Mouse (Mus musculus): Measurements from ENCODE around the gene Setd1a. TPM values are rescaled to one million over a fixed set of nuclear protein-coding genes. Genes with fewer than 3 reads are reported as not detected.

Gene Setd1a
- polyA plus RNA-seq, 1 experiment from 2014 or later: 16.5 TPM

DNA sequence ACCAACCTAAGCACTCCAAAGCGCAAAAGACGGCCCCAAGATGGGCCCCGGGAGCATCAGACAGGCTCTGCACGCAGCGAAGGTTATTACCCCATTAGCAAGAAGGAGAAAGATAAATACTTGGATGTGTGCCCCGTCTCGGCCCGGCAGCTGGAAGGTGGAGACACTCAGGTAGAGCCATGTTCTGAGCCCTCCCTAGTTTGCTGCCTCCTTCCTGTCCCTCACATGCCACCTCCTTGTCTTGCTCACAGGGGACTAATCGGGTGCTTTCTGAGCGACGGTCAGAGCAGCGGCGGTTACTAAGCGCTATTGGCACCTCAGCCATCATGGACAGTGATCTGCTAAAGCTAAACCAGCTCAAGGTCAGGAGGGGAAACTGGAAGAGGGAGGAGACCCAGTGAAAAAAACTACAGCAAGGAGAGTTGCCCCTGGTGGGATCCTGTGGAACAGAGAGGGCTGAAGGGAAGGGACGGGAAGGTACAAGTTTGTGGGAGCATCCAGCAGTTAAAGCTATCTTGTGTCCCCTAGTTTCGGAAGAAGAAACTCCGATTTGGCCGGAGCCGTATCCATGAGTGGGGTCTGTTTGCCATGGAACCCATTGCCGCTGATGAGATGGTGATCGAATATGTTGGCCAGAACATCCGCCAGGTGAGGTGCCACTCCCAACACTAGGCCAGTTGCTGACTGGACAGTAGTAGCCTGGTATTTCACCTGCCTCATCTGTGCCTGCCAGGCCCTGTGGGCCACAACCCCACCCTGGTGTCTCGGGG, 20.8 kb downstream of the Setd1a start:
- no peak overlapping the region for H3K9ac ChIP-seq (ENCODE audit: low read length)
- H3K27me3 ChIP-seq (ENCODE audit: control insufficient read depth, insufficient read depth, low read length): no peaks in the 10 kb centered on the region
- H3K4me1 ChIP-seq (ENCODE audit: control insufficient read depth in 2 of 2, insufficient read depth in 2 of 2, low read length in 2 of 2): peaks cover 2 to 5% of the 10 kb centered on the region in 2 experiments; a peak in 1 of 4 replicates
- H3K4me3 ChIP-seq (ENCODE audit: control insufficient read depth in 1 of 2, insufficient read depth in 1 of 2, low read depth in 1 of 2, low read length in 2 of 2): no peak overlapping the region
- WGBS: 91% methylated on average over 23 of the region's 23 CpGs
- no peak overlapping the region for H3K4me2 ChIP-seq (ENCODE audit: low read length)
- no peaks in the 10 kb centered on the region for H3K9me3 ChIP-seq (ENCODE audit: control insufficient read depth, low read length)
- ATAC-seq (ENCODE audit: insufficient number of reproducible peaks, insufficient read depth, low FRiP score, low read depth): no peak
- peaks cover 83% of the 10 kb centered on the region for H3K36me3 ChIP-seq (ENCODE audit: control insufficient read depth, insufficient read depth, low read length)
- H3K27ac ChIP-seq (replicated peaks in 1 of 2; ENCODE audit: control insufficient read depth in 1 of 2, insufficient read depth in 1 of 2, low read depth in 2 of 2, low read length in 2 of 2): no peak overlapping the region

DNA sequence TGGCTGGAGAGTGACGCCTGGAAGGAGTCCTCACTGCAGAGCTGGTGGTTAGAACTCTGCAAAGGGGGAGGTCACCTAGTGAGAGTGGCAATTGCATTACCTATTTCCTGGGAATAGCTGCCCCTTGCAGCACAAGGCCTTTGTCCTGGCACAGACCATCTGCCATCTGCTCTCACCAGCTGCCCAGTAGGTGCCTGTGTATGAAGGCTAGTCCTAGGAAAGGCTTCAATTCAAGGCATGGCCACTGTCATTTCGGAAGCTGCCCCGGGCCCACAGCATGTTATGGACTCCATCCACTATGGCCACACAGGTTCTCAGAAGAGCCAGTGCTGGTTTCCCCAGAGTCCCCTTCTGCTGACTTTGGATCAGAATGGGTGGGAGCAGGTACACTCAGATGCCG, 22.1 kb downstream of the Setd1a start:
- WGBS: 92% methylated on average over 4 of the region's 4 CpGs
- Histone ChIP-seq H3K27me3 (ENCODE audit: control insufficient read depth, insufficient read depth, low read length) (no peaks in the 10 kb centered on the region), H3K4me2 (ENCODE audit: low read length) (no peak overlapping the region), H3K4me3 (ENCODE audit: control insufficient read depth in 1 of 2, insufficient read depth in 1 of 2, low read depth in 1 of 2, low read length in 2 of 2) (no peak overlapping the region), H3K9me3 (ENCODE audit: control insufficient read depth, low read length) (no peaks in the 10 kb centered on the region), H3K9ac (ENCODE audit: low read length) (no peak overlapping the region), H3K4me1 (ENCODE audit: control insufficient read depth in 2 of 2, insufficient read depth in 2 of 2, low read length in 2 of 2) (peaks cover 2 to 5% of the 10 kb centered on the region in 2 experiments; a peak in 1 of 4 replicates), H3K36me3 (ENCODE audit: control insufficient read depth, insufficient read depth, low read length) (peaks cover 75% of the 10 kb centered on the region), H3K27ac (replicated peaks in 1 of 2; ENCODE audit: control insufficient read depth in 1 of 2, insufficient read depth in 1 of 2, low read depth in 2 of 2, low read length in 2 of 2) (no peak overlapping the region)
- ATAC-seq (ENCODE audit: insufficient number of reproducible peaks, insufficient read depth, low FRiP score, low read depth): no peak

GRCm38 (mm10) chr7:127799211-127799610, 22.7 kb downstream of the Setd1a start:
- peaks cover 2 to 5% of the 10 kb centered on the region in 2 experiments; a peak in 1 of 4 replicates for H3K4me1 ChIP-seq (ENCODE audit: control insufficient read depth in 2 of 2, insufficient read depth in 2 of 2, low read length in 2 of 2)
- no peaks in the 10 kb centered on the region for H3K27me3 ChIP-seq (ENCODE audit: control insufficient read depth, insufficient read depth, low read length)
- H3K27ac ChIP-seq (replicated peaks in 1 of 2; ENCODE audit: control insufficient read depth in 1 of 2, insufficient read depth in 1 of 2, low read depth in 2 of 2, low read length in 2 of 2): no peak overlapping the region
- H3K9me3 ChIP-seq (ENCODE audit: control insufficient read depth, low read length): no peaks in the 10 kb centered on the region
- 93% methylated on average over 13 of the region's 13 CpGs for WGBS
- H3K4me3 ChIP-seq (ENCODE audit: control insufficient read depth in 1 of 2, insufficient read depth in 1 of 2, low read depth in 1 of 2, low read length in 2 of 2): no peak overlapping the region
- ATAC-seq (ENCODE audit: insufficient number of reproducible peaks, insufficient read depth, low FRiP score, low read depth): no peak
- H3K36me3 ChIP-seq (ENCODE audit: control insufficient read depth, insufficient read depth, low read length): peaks cover 69% of the 10 kb centered on the region
- no peak overlapping the region for H3K4me2 ChIP-seq (ENCODE audit: low read length)
- H3K9ac ChIP-seq (ENCODE audit: low read length): no peak overlapping the region

DNA sequence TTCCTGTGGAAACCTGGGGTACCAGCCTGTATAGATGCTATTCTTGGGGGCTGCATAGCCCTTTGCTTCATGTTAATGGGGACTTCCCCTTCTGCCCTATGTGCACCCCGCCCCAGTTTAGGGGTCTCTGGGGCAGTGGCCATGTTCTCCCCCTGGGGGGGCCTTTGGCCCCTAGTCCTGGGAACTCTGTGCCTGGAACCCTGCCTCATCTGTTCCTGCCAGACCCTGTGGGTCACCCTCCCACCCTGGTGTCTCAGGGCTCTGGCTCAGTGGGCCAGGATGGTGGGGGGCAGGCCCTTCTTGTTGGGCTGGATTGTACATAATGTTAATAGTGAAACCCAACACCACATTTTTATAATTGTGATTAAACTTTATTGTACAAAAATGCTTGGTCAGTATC, 23.3 kb downstream of the Setd1a start:
- no peaks in the 10 kb centered on the region for H3K27me3 ChIP-seq (ENCODE audit: control insufficient read depth, insufficient read depth, low read length)
- H3K9ac ChIP-seq (ENCODE audit: low read length): no peak overlapping the region
- H3K4me2 ChIP-seq (ENCODE audit: low read length): no peak overlapping the region
- ATAC-seq (ENCODE audit: insufficient number of reproducible peaks, insufficient read depth, low FRiP score, low read depth): no peak
- no peaks in the 10 kb centered on the region for H3K9me3 ChIP-seq (ENCODE audit: control insufficient read depth, low read length)
- no peak overlapping the region for H3K4me3 ChIP-seq (ENCODE audit: control insufficient read depth in 1 of 2, insufficient read depth in 1 of 2, low read depth in 1 of 2, low read length in 2 of 2)
- H3K4me1 ChIP-seq (ENCODE audit: control insufficient read depth in 2 of 2, insufficient read depth in 2 of 2, low read length in 2 of 2): peaks cover 2 to 5% of the 10 kb centered on the region in 2 experiments; a peak in 1 of 4 replicates
- peaks cover 64% of the 10 kb centered on the region for H3K36me3 ChIP-seq (ENCODE audit: control insufficient read depth, insufficient read depth, low read length)
- 89% methylated on average over 1 of the region's 1 CpGs for WGBS
- H3K27ac ChIP-seq (replicated peaks in 1 of 2; ENCODE audit: control insufficient read depth in 1 of 2, insufficient read depth in 1 of 2, low read depth in 2 of 2, low read length in 2 of 2): no peak overlapping the region

- Histone ChIP-seq H3K36me3 (ENCODE audit: control insufficient read depth, insufficient read depth, low read length) (peaks cover 56% of the 10 kb centered on the region), H3K9ac (ENCODE audit: low read length) (peak within 1 kb of the TSS; percentile 45), H3K4me1 (ENCODE audit: control insufficient read depth in 2 of 2, insufficient read depth in 2 of 2, low read length in 2 of 2) (peaks cover 2 to 5% of the 10 kb centered on the region in 2 experiments; a peak in 1 of 4 replicates), H3K9me3 (ENCODE audit: control insufficient read depth, low read length) (no peaks in the 10 kb centered on the region), H3K27me3 (ENCODE audit: control insufficient read depth, insufficient read depth, low read length) (no peaks in the 10 kb centered on the region), H3K27ac (replicated peaks in 1 of 2; ENCODE audit: control insufficient read depth in 1 of 2, insufficient read depth in 1 of 2, low read depth in 2 of 2, low read length in 2 of 2) (peak within 1 kb of the TSS in 1 of 2 experiments; percentile 35; a peak in 2 of 4 replicates), H3K4me3 (ENCODE audit: control insufficient read depth in 1 of 2, insufficient read depth in 1 of 2, low read depth in 1 of 2, low read length in 2 of 2) (peak within 1 kb of the TSS; percentile 28 to 29), H3K4me2 (ENCODE audit: low read length) (peak within 1 kb of the TSS; percentile 65)
- ATAC-seq (ENCODE audit: insufficient number of reproducible peaks, insufficient read depth, low FRiP score, low read depth): peak; percentile 77
- WGBS: 21% methylated on average over 6 of the region's 6 CpGs
Measured at GRCm38 (mm10) chr7:127800435-127801009, 24.1 kb downstream of the Setd1a start, which contains the start of gene Hsd3b7. Hsd3b7 (plus strand) TSS chr7:127800604.

GRCm38 (mm10) chr7:127801010-127801621, 24.6 kb downstream of the Setd1a start:
- H3K4me3 ChIP-seq (ENCODE audit: control insufficient read depth in 1 of 2, insufficient read depth in 1 of 2, low read depth in 1 of 2, low read length in 2 of 2): peak overlapping the region; percentile 28 to 29; a peak in 2 of 4 replicates
- H3K27me3 ChIP-seq (ENCODE audit: control insufficient read depth, insufficient read depth, low read length): no peaks in the 10 kb centered on the region
- peak overlapping the region in 1 of 2 experiments; percentile 35; a peak in 1 of 4 replicates for H3K27ac ChIP-seq (replicated peaks in 1 of 2; ENCODE audit: control insufficient read depth in 1 of 2, insufficient read depth in 1 of 2, low read depth in 2 of 2, low read length in 2 of 2)
- 82% methylated on average over 8 of the region's 8 CpGs for WGBS
- H3K4me1 ChIP-seq (ENCODE audit: control insufficient read depth in 2 of 2, insufficient read depth in 2 of 2, low read length in 2 of 2): peaks cover 2 to 5% of the 10 kb centered on the region in 2 experiments; a peak in 1 of 4 replicates
- H3K9me3 ChIP-seq (ENCODE audit: control insufficient read depth, low read length): no peaks in the 10 kb centered on the region
- H3K4me2 ChIP-seq (ENCODE audit: low read length): peak overlapping the region; percentile 65
- peaks cover 50% of the 10 kb centered on the region for H3K36me3 ChIP-seq (ENCODE audit: control insufficient read depth, insufficient read depth, low read length)
- no peak for ATAC-seq (ENCODE audit: insufficient number of reproducible peaks, insufficient read depth, low FRiP score, low read depth)
- peak overlapping the region; percentile 45 for H3K9ac ChIP-seq (ENCODE audit: low read length)

- no peak overlapping the region for H3K9ac ChIP-seq (ENCODE audit: low read length)
- peaks cover 38% of the 10 kb centered on the region for H3K36me3 ChIP-seq (ENCODE audit: control insufficient read depth, insufficient read depth, low read length)
- ATAC-seq (ENCODE audit: insufficient number of reproducible peaks, insufficient read depth, low FRiP score, low read depth): no peak
- no peak overlapping the region for H3K4me2 ChIP-seq (ENCODE audit: low read length)
- 88% methylated on average over 17 of the region's 17 CpGs for WGBS
- no peak overlapping the region for H3K4me3 ChIP-seq (ENCODE audit: control insufficient read depth in 1 of 2, insufficient read depth in 1 of 2, low read depth in 1 of 2, low read length in 2 of 2)
- peaks cover 2 to 5% of the 10 kb centered on the region in 2 experiments; a peak in 1 of 4 replicates for H3K4me1 ChIP-seq (ENCODE audit: control insufficient read depth in 2 of 2, insufficient read depth in 2 of 2, low read length in 2 of 2)
- H3K9me3 ChIP-seq (ENCODE audit: control insufficient read depth, low read length): no peaks in the 10 kb centered on the region
- H3K27me3 ChIP-seq (ENCODE audit: control insufficient read depth, insufficient read depth, low read length): no peaks in the 10 kb centered on the region
- H3K27ac ChIP-seq (replicated peaks in 1 of 2; ENCODE audit: control insufficient read depth in 1 of 2, insufficient read depth in 1 of 2, low read depth in 2 of 2, low read length in 2 of 2): no peak overlapping the region
Measured at GRCm38 (mm10) chr7:127802313-127802712, 25.8 kb downstream of the Setd1a start.

Data from heart, embryonic 14.5 days (tissue).